Mouse (Mus musculus): ENCODE data around the gene Aldh5a1. TPM values are rescaled to one million over a fixed set of nuclear protein-coding genes. Genes with fewer than 3 reads are reported as not detected.
A peak's percentile ranks its signal among the peaks of the same experiment; 100 is the strongest.

The Aldh5a1 gene
- polyA plus RNA-seq, 1 experiment from 2014 or later, result 3.8 TPM

- H3K4me2 ChIP-seq (ENCODE audit: low read depth, low read length), result no peak overlapping the region
- H3K9me3 ChIP-seq (ENCODE audit: low read length), result no peaks in the 10 kb centered on the region
- DNase-seq, result no peak
- no peak for TF ChIP-seq EP300 (IDR thresholded peaks at IDR 0.05; ENCODE audit: low read depth)
- no peak for TF ChIP-seq CTCF (IDR thresholded peaks at IDR 0.05; ENCODE audit: low read depth)
- no peaks in the 10 kb centered on the region for H3K27me3 ChIP-seq (ENCODE audit: insufficient read depth, low read length)
- H3K27ac ChIP-seq (ENCODE audit: low read depth), result peak overlapping the region; percentile 55; the same call in 1 of the 2 replicates
- H3K4me3 ChIP-seq (ENCODE audit: low read depth, low read length), result no peak overlapping the region
- peaks cover 2% of the 10 kb centered on the region; the same call in 1 of the 2 replicates for H3K4me1 ChIP-seq (ENCODE audit: insufficient read depth)
- no peaks in the 10 kb centered on the region for H3K36me3 ChIP-seq (replicated peaks; ENCODE audit: insufficient read depth, low read length)
- WGBS (ENCODE audit: insufficient replicate concordance), result 59% methylated on average over 2 of the region's 2 CpGs
- peak; percentile 54; the same call in 1 of the 2 replicates for ATAC-seq
- no peak overlapping the region for H3K9ac ChIP-seq (replicated peaks)
Observed at GRCm38 (mm10) chr13:24893880-24894279, 43.6 kb downstream of the Aldh5a1 start.

GRCm38 (mm10) chr13:24892516-24892915 is 44.9 kb downstream of the Aldh5a1 start:
- H3K4me3 ChIP-seq (ENCODE audit: low read depth, low read length), result no peak overlapping the region
- H3K27me3 ChIP-seq (ENCODE audit: insufficient read depth, low read length), result no peaks in the 10 kb centered on the region
- no peak for DNase-seq
- no peak overlapping the region for H3K9ac ChIP-seq (replicated peaks)
- TF ChIP-seq CTCF (IDR thresholded peaks at IDR 0.05; ENCODE audit: low read depth) (no peak), EP300 (IDR thresholded peaks at IDR 0.05; ENCODE audit: low read depth) (no peak)
- H3K9me3 ChIP-seq (ENCODE audit: low read length), result no peaks in the 10 kb centered on the region
- ATAC-seq, result no peak
- H3K4me2 ChIP-seq (ENCODE audit: low read depth, low read length), result no peak overlapping the region
- H3K27ac ChIP-seq (ENCODE audit: low read depth), result no peak overlapping the region
- 68% methylated on average over 3 of the region's 3 CpGs for WGBS (ENCODE audit: insufficient replicate concordance)
- no peaks in the 10 kb centered on the region for H3K36me3 ChIP-seq (replicated peaks; ENCODE audit: insufficient read depth, low read length)
- peaks cover 2% of the 10 kb centered on the region; the same call in 1 of the 2 replicates for H3K4me1 ChIP-seq (ENCODE audit: insufficient read depth)

- no peak for TF ChIP-seq EP300 (IDR thresholded peaks at IDR 0.05; ENCODE audit: low read depth)
- H3K9me3 ChIP-seq (ENCODE audit: low read length), result no peaks in the 10 kb centered on the region
- 0 out of 2 replicates have a peak, but pooled peaks have one; percentile 35 for ATAC-seq
- H3K27me3 ChIP-seq (ENCODE audit: insufficient read depth, low read length), result no peaks in the 10 kb centered on the region
- H3K9ac ChIP-seq (replicated peaks), result no peak overlapping the region
- DNase-seq, result no peak
- H3K4me3 ChIP-seq (ENCODE audit: low read depth, low read length), result no peak overlapping the region
- H3K4me1 ChIP-seq (ENCODE audit: insufficient read depth), result peaks cover 2% of the 10 kb centered on the region; the same call in 1 of the 2 replicates
- 64% methylated on average over 1 of the region's 1 CpGs for WGBS (ENCODE audit: insufficient replicate concordance)
- no peaks in the 10 kb centered on the region for H3K36me3 ChIP-seq (replicated peaks; ENCODE audit: insufficient read depth, low read length)
- H3K27ac ChIP-seq (ENCODE audit: low read depth), result no peak overlapping the region
- no peak overlapping the region for H3K4me2 ChIP-seq (ENCODE audit: low read depth, low read length)
Observed at GRCm38 (mm10) chr13:24889554-24889953, 47.9 kb downstream of the Aldh5a1 start.

- Histone ChIP-seq H3K4me2 (ENCODE audit: low read depth, low read length) (no peak overlapping the region), H3K9ac (replicated peaks) (no peak overlapping the region), H3K27me3 (ENCODE audit: insufficient read depth, low read length) (no peaks in the 10 kb centered on the region), H3K36me3 (replicated peaks; ENCODE audit: insufficient read depth, low read length) (no peaks in the 10 kb centered on the region), H3K27ac (ENCODE audit: low read depth) (no peak overlapping the region), H3K9me3 (ENCODE audit: low read length) (0 out of 2 replicates have a peak, but pooled peaks cover 3% of the 10 kb centered on the region), H3K4me3 (ENCODE audit: low read depth, low read length) (no peak overlapping the region), H3K4me1 (ENCODE audit: insufficient read depth) (peaks cover 4% of the 10 kb centered on the region; the same call in 1 of the 2 replicates)
- DNase-seq, result no peak
- no peak for ATAC-seq
- WGBS (ENCODE audit: insufficient replicate concordance), result 89% methylated on average over 6 of the region's 6 CpGs
- TF ChIP-seq CTCF (IDR thresholded peaks at IDR 0.05; ENCODE audit: low read depth) (no peak), EP300 (IDR thresholded peaks at IDR 0.05; ENCODE audit: low read depth) (no peak)
Observed at GRCm38 (mm10) chr13:24882411-24882810, 55.0 kb downstream of the Aldh5a1 start.

- peak overlapping the region; percentile 61; the same call in 1 of the 2 replicates for H3K27ac ChIP-seq (ENCODE audit: low read depth)
- ATAC-seq (peak; percentile 79), DNase-seq (peak; percentile 44)
- TF ChIP-seq CTCF (IDR thresholded peaks at IDR 0.05; ENCODE audit: low read depth) (no peak), EP300 (IDR thresholded peaks at IDR 0.05; ENCODE audit: low read depth) (no peak)
- no peak overlapping the region for H3K9ac ChIP-seq (replicated peaks)
- no peak overlapping the region for H3K4me3 ChIP-seq (ENCODE audit: low read depth, low read length)
- 66% methylated on average over 5 of the region's 5 CpGs for WGBS (ENCODE audit: insufficient replicate concordance)
- H3K27me3 ChIP-seq (ENCODE audit: insufficient read depth, low read length), result no peaks in the 10 kb centered on the region
- 0 out of 2 replicates have a peak, but pooled peaks cover 3% of the 10 kb centered on the region for H3K9me3 ChIP-seq (ENCODE audit: low read length)
- H3K4me2 ChIP-seq (ENCODE audit: low read depth, low read length), result no peak overlapping the region
- H3K36me3 ChIP-seq (replicated peaks; ENCODE audit: insufficient read depth, low read length), result no peaks in the 10 kb centered on the region
- H3K4me1 ChIP-seq (ENCODE audit: insufficient read depth), result peaks cover 4% of the 10 kb centered on the region; the same call in 1 of the 2 replicates
Observed at GRCm38 (mm10) chr13:24880704-24881103, 56.8 kb downstream of the Aldh5a1 start.

- DNase-seq (no peak), ATAC-seq (peak; percentile 75)
- H3K36me3 ChIP-seq (replicated peaks; ENCODE audit: insufficient read depth, low read length), result no peaks in the 10 kb centered on the region
- TF ChIP-seq EP300 (IDR thresholded peaks at IDR 0.05; ENCODE audit: low read depth) (no peak), CTCF (IDR thresholded peaks at IDR 0.05; ENCODE audit: low read depth) (no peak)
- peak overlapping the region; percentile 61; the same call in 1 of the 2 replicates for H3K27ac ChIP-seq (ENCODE audit: low read depth)
- 56% methylated on average over 6 of the region's 6 CpGs for WGBS (ENCODE audit: insufficient replicate concordance)
- H3K4me1 ChIP-seq (ENCODE audit: insufficient read depth), result peaks cover 4% of the 10 kb centered on the region; the same call in 1 of the 2 replicates
- H3K27me3 ChIP-seq (ENCODE audit: insufficient read depth, low read length), result no peaks in the 10 kb centered on the region
- no peak overlapping the region for H3K4me3 ChIP-seq (ENCODE audit: low read depth, low read length)
- H3K9ac ChIP-seq (replicated peaks), result no peak overlapping the region
- H3K4me2 ChIP-seq (ENCODE audit: low read depth, low read length), result no peak overlapping the region
- 0 out of 2 replicates have a peak, but pooled peaks cover 3% of the 10 kb centered on the region for H3K9me3 ChIP-seq (ENCODE audit: low read length)
Observed at GRCm38 (mm10) chr13:24880208-24880607, 57.3 kb downstream of the Aldh5a1 start.

Data from liver, postnatal 0 days (tissue).